In the genomic region with DNA sequence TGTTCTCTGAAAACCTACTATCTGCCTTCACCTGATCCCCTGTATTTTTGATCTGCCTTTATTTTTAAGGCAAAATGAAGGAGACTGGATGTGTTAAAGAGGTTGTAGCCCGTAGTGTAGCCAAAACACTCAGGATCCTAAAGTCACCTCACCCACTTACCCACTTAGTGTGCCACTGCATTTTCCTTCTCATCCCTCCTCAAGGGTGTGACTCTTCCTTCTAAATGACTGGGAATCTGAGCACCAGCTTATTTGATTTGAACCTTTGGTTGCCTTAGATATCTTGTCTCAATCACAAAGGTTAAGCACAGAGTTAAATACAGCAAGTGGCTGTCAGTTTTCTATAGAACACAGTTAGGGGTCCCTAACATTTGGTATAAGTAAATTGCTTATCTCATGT, we compare ENCODE assay signal across 35 mouse cellular contexts.
"Had no signal": no experiment of that assay in that cellular context is flagged by ENCODE, and none has a peak within 500 bp of the region (broad histone marks: within the 10 kb centered on the region; RNA-seq: fewer than 3 reads in every experiment).

No protein-coding gene starts in this region.

- H3K27me3 ChIP-seq: heart, embryonic 12.5 days; heart, embryonic 13.5 days; heart, embryonic 15.5 days; hindbrain, embryonic 12.5 days; hindbrain, embryonic 13.5 days; hindbrain, embryonic 15.5 days; intestine, embryonic 15.5 days; kidney, embryonic 15.5 days had no signal

- H3K9me3 ChIP-seq: heart, embryonic 10.5 days; heart, embryonic 12.5 days; heart, embryonic 13.5 days; heart, embryonic 15.5 days; hindbrain, embryonic 10.5 days; hindbrain, embryonic 12.5 days; hindbrain, embryonic 13.5 days; hindbrain, embryonic 15.5 days; intestine, embryonic 15.5 days; kidney, embryonic 15.5 days had no signal

- H3K36me3 ChIP-seq: heart, embryonic 10.5 days; heart, embryonic 15.5 days; intestine, embryonic 15.5 days had no signal

- DNase-seq: heart, postnatal 10 days; heart, postnatal 14 days; heart, postnatal 36 days; heart, postnatal 4 days; kidney, adult 11 months; kidney, adult 18-20 months; kidney, adult 2 months; kidney, adult 8-10 months; kidney, adult 9 months; kidney, postnatal 10 days; kidney, postnatal 14 days; kidney, postnatal 25 days; kidney, postnatal 36 days; kidney, postnatal 4 days; layer of hippocampus, adult 9-11 months; layer of hippocampus, postnatal 36 days had no signal

- H3K4me3 ChIP-seq: heart, embryonic 10.5 days; heart, embryonic 12.5 days; heart, embryonic 13.5 days; heart, embryonic 15.5 days; hindbrain, embryonic 10.5 days; hindbrain, embryonic 12.5 days; hindbrain, embryonic 13.5 days; hindbrain, embryonic 15.5 days; intestine, embryonic 15.5 days; kidney, embryonic 15.5 days; left cerebral cortex, adult 2 months had no signal

- H3K4me2 ChIP-seq: heart, embryonic 11.5 days; heart, embryonic 12.5 days; heart, embryonic 13.5 days; heart, embryonic 15.5 days; hindbrain, embryonic 12.5 days; hindbrain, embryonic 13.5 days; hindbrain, embryonic 14.5 days; hindbrain, embryonic 15.5 days; intestine, embryonic 15.5 days; kidney, embryonic 15.5 days had no signal

- ATAC-seq: hindbrain, embryonic 16.5 days; hindbrain, postnatal 0 days; inflammation-experienced regulatory T-cells, adult 6 months; intestine, embryonic 15.5 days; intestine, embryonic 16.5 days; intestine, postnatal 0 days had no signal

- H3K9ac ChIP-seq: heart, embryonic 12.5 days; heart, embryonic 13.5 days; heart, embryonic 15.5 days; hindbrain, embryonic 12.5 days; hindbrain, embryonic 13.5 days; hindbrain, embryonic 14.5 days; hindbrain, embryonic 15.5 days; intestine, embryonic 15.5 days; kidney, embryonic 15.5 days had no signal

- H3K4me1 ChIP-seq: heart, embryonic 10.5 days; heart, embryonic 12.5 days; heart, embryonic 13.5 days; heart, embryonic 15.5 days; hindbrain, embryonic 10.5 days; hindbrain, embryonic 12.5 days; hindbrain, embryonic 13.5 days; hindbrain, embryonic 15.5 days; intestine, embryonic 15.5 days; kidney, embryonic 15.5 days had no signal

- H3K27ac ChIP-seq: heart, embryonic 10.5 days; heart, embryonic 13.5 days; heart, embryonic 15.5 days; hindbrain, embryonic 10.5 days; hindbrain, embryonic 12.5 days; hindbrain, embryonic 13.5 days; hindbrain, embryonic 14.5 days; hindbrain, embryonic 15.5 days; hindbrain, postnatal 0 days; intestine, embryonic 15.5 days; kidney, embryonic 15.5 days; kidney, postnatal 0 days; left cerebral cortex, adult 2 months had no signal
